Mouse (Mus musculus): ENCODE measurements at regions not wholly inside any gene's neighbourhood (a gene's known extent, or its start where the extent isn't known, plus 50 kb on each side); places are given as distances from the start of the nearest gene placed in this dataset.
"Not testable (repeated sequence)": the region's sequence is repeated elsewhere in the genome, so short reads cannot be mapped to it uniquely, and the experiment has no call there.

- DNase-seq (ENCODE audit: inconsistent ontology term), result no peak
Observed at GRCm38 (mm10) chr2:23928836-23929235, 120.4 kb downstream of the Hnmt start.

GRCm38 (mm10) chr2:23926921-23927320 is 122.3 kb downstream of the Hnmt start:
- DNase-seq (ENCODE audit: inconsistent ontology term), result no peak

GRCm38 (mm10) chr2:23908776-23909175 is 140.4 kb downstream of the Hnmt start:
- DNase-seq (ENCODE audit: inconsistent ontology term), result not testable (repeated sequence)

GRCm38 (mm10) chr2:23906906-23907700 is 142.1 kb downstream of the Hnmt start:
- not testable (repeated sequence) for DNase-seq (ENCODE audit: inconsistent ontology term)

GRCm38 (mm10) chr2:23899046-23899445 is 150.1 kb downstream of the Hnmt start:
- no peak for DNase-seq (ENCODE audit: inconsistent ontology term)

GRCm38 (mm10) chr2:23897011-23897410 is 152.2 kb downstream of the Hnmt start:
- no peak for DNase-seq (ENCODE audit: inconsistent ontology term)

GRCm38 (mm10) chr2:23893216-23893615 is 156.0 kb downstream of the Hnmt start:
- DNase-seq (ENCODE audit: inconsistent ontology term), result no peak

GRCm38 (mm10) chr2:23867419-23867818 is 181.8 kb downstream of the Hnmt start:
- peak; percentile 8 for DNase-seq (ENCODE audit: inconsistent ontology term)

- DNase-seq (ENCODE audit: inconsistent ontology term), result no peak
Observed at GRCm38 (mm10) chr2:23866326-23866725, 182.9 kb downstream of the Hnmt start.

- not testable (repeated sequence) for DNase-seq (ENCODE audit: inconsistent ontology term)
Observed at GRCm38 (mm10) chr2:23862277-23862676, 186.9 kb downstream of the Hnmt start.

All from Muller cell, postnatal 12 days (primary cell).